Mouse (Mus musculus): ENCODE measurements at regions not wholly inside any gene's neighbourhood (a gene's known extent, or its start where the extent isn't known, plus 50 kb on each side); places are given as distances from the start of the nearest gene placed in this dataset.

DNA sequence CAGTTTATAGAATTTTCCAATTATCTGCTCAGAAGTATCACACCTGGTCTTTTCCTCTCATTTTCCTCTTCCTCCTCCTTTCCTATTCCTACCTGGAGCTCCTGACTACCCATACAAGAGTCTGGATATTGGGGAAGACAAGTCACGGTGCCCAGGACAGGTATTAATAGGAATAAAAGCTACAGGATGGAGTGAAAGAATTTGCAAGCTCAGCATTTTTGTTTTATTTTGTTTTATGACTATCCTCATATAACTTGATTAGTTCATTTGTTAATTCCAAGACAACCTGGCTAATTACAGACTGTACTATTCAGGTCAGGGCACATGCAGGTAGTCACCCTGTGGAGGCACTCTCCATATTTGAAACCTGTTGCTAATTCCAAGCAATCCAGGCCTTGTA is 72.0 kb downstream of the Rassf10 start:
- TF ChIP-seq POLR2A (IDR thresholded peaks at IDR 0.05; ENCODE audit: extremely low read depth, insufficient read depth, low read length) (no peak), CTCF (IDR thresholded peaks at IDR 0.05; ENCODE audit: extremely low read depth, insufficient read depth, low read length) (no peak)
